Mouse (Mus musculus) neural tube, embryonic 14.5 days (tissue): ENCODE measurements around the gene Acp5. TPM values are rescaled to one million over a fixed set of nuclear protein-coding genes. Genes with fewer than 3 reads are reported as not detected.

ENCODE experiments used
- ATAC-seq: fragments of 200-750 bp; cut with Nextera tagmentation; 2 replicates; pipeline ENCODE4 v1.8.0; 2017; ENCODE audit warnings: low read depth, mild to moderate bottlenecking, moderate TSS enrichment, moderate library complexity
- H3K27ac ChIP-seq: fragments of 300-500 bp; sonication (generic); 2 replicates; pipeline ENCODE4 v1.5.1; 2014; ENCODE audit warnings: low read depth, mild to moderate bottlenecking, control low read depth, low read length, moderate library complexity, mixed read lengths
- H3K27me3 ChIP-seq: fragments of 300-500 bp; sonication (generic); 2 replicates; pipeline ENCODE4 v1.6.1; 2014; ENCODE audit warnings: low read length; ENCODE audit not compliant: control insufficient read depth, insufficient read depth
- H3K36me3 ChIP-seq: fragments of 300-500 bp; sonication (generic); 2 replicates; pipeline ENCODE4 v1.6.1; 2014; ENCODE audit warnings: low read length, mixed read lengths; ENCODE audit not compliant: control insufficient read depth, insufficient read depth
- H3K4me1 ChIP-seq: fragments of 300-500 bp; sonication (generic); 2 replicates; pipeline ENCODE4 v1.6.1; 2014; ENCODE audit warnings: low read length; ENCODE audit not compliant: control insufficient read depth, insufficient read depth
- H3K4me2 ChIP-seq: fragments of 300-500 bp; sonication (generic); 2 replicates; pipeline ENCODE4 v1.6.1; 2014; ENCODE audit warnings: mild to moderate bottlenecking, low read depth, low read length, control low read depth
- H3K4me3 ChIP-seq: fragments of 300-500 bp; sonication (generic); 2 replicates; pipeline ENCODE4 v1.5.1; 2014; ENCODE audit warnings: low read depth, low read length, control low read depth, mixed read lengths
- H3K9ac ChIP-seq: fragments of 300-500 bp; sonication (generic); replicated peaks from 2 replicates; pipeline ENCODE4 v1.6.1; 2014; ENCODE audit warnings: low read depth, mild to moderate bottlenecking, control low read depth, low read length, mixed read lengths
- H3K9me3 ChIP-seq: fragments of 300-500 bp; sonication (generic); 2 replicates; pipeline ENCODE4 v1.6.1; 2016; ENCODE audit warnings: low read length; ENCODE audit not compliant: control insufficient read depth
- WGBS: fragments of 180-500 bp; shearing (Covaris S2); extraction: QIAGEN DNeasy Blood & Tissue Kit; methylation state at CpG from one replicate; pipeline ENCODE4 v1.1.7; 2014; 5-methylcytosine and 5-hydroxymethylcytosine counted together
- polyA plus RNA-seq: library from polyadenylated mRNA; unstranded; fragments of >200 nt; fragmentation: Nextera tagmentation; extraction: Ambion mirVana; gene quantifications from 2 replicates; pipeline ENCODE4 v1.2.1, GENCODE M21; 2014

The Acp5 gene
- polyA plus RNA-seq, 1 experiment from 2014 or later: 0.40 TPM

DNA sequence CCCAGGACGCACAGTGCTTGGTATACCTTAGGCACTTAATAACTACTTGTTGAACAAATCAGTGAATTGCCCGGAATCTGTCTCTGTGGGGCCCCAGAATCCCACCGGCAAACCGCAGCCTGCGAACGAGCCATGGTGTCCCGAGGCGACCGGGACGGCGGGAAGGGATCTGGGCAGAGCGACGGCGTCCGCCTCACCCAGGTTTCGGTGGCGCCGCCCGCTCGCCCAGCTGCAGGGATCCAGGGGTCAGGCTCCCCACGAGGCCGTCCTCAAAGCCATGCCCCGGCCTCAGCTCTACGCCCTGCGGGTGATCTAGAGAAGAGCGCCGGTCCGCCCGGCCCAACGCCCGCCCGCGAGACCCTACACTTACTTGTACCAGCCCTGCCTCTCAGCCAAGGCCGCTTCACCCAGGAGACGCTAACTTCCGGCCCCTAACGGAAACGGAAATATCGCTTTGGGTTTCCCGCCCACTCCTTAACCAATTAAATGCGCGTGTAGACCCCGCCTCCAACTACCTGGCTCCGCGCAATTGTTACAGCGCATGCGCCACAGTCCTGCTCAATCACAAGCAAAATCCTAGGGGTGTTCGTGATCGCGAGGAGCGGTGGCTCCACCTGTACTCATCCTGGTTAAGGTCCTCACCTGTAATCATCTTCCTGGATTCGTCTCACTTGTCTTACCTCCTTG, 18.6 kb downstream of the Acp5 start, which contains the start of gene Elof1:
Elof1 (minus strand) TSS at position 433 of the 687 bp plus-strand sequence.
- peaks cover 16% of the 10 kb centered on the region; the same call in 1 of the 2 replicates for H3K36me3 ChIP-seq
- peak within 1 kb of the TSS; percentile 81 for H3K9ac ChIP-seq
- H3K27ac ChIP-seq: peak within 1 kb of the TSS; percentile 71
- no peaks in the 10 kb centered on the region for H3K9me3 ChIP-seq
- WGBS: under 1% methylated on average over 51 of the region's 52 CpGs
- H3K27me3 ChIP-seq: no peaks in the 10 kb centered on the region
- H3K4me1 ChIP-seq: peaks cover 11% of the 10 kb centered on the region
- peak within 1 kb of the TSS; percentile 91 for H3K4me3 ChIP-seq
- peak; percentile 96 for ATAC-seq
- peak within 1 kb of the TSS; percentile 91 for H3K4me2 ChIP-seq

DNA sequence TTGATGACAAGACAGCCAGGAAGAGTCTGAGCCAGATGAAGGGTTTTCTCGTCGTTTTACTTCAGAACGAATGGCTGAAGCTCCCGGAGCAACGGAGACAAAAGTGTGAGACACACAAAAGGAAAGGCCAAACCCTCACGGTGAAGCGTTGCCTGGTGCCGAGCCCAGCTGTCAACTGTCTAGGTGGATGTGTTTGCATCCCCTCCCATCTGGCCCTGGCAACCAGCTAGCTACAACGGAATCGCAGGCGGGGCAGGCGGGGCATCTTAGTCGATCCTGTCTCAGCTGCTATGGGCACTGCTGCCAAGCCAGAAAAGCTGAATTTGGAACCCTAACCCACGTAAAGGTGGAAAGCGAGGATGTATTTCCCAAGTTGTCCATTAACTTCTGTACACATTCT, 19.4 kb downstream of the Acp5 start:
- Histone ChIP-seq H3K4me1 (peaks cover 11% of the 10 kb centered on the region), H3K9me3 (no peaks in the 10 kb centered on the region), H3K27me3 (no peaks in the 10 kb centered on the region), H3K9ac (peak overlapping the region; percentile 81), H3K36me3 (peaks cover 20% of the 10 kb centered on the region; the same call in 1 of the 2 replicates), H3K4me3 (peak overlapping the region; percentile 91), H3K4me2 (peak overlapping the region; percentile 91), H3K27ac (no peak overlapping the region)
- 16% methylated on average over 15 of the region's 15 CpGs for WGBS
- ATAC-seq: no peak

DNA sequence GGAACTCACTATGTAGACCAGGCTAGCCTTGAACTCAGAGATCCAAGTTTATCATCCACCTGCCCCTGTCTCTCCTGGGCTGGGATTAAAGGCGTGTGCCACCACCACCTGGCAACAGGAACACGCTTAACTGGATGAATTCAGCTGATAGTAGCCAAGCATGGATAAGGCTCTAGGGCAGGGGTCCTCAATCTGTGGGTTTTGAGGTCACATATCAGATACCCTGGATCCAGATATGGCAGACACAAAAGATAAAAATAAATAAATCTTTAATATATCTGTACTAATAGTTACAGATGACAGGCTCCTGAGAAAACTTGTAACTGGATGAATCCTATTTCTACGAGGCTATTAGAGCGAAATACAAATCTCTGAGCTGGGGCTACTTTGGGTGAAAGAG, 19.9 kb downstream of the Acp5 start:
- no peak for ATAC-seq
- Histone ChIP-seq H3K9me3 (no peaks in the 10 kb centered on the region), H3K4me1 (peaks cover 11% of the 10 kb centered on the region), H3K27ac (no peak overlapping the region), H3K4me2 (peak overlapping the region; percentile 91), H3K27me3 (no peaks in the 10 kb centered on the region), H3K4me3 (peak overlapping the region; percentile 91), H3K9ac (peak overlapping the region; percentile 81; the same call in 1 of the 2 replicates), H3K36me3 (peaks cover 20% of the 10 kb centered on the region; the same call in 1 of the 2 replicates)
- WGBS: 83% methylated on average over 4 of the region's 4 CpGs

DNA sequence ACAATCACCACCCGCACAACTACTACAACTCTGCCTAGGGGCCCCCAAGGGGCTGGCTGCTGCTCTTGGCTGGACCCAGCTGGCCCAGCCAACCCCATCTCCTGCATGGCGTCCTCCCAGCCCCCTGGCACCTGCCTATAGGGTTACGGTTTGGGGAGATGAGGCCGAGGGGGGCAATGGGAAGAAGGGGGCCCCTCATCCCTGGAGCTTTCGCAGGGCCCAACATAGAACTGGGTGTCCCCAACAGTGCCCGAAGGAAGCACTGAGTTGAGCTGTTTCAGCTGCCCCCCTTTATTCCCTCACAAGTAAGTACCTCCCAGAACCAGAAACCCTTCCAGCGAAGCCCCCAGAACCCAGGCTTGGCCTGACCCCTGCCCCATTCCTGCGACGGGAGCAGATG, 27.3 kb downstream of the Acp5 start:
- ATAC-seq: peak; percentile 21; the same call in 1 of the 2 replicates
- no peak overlapping the region for H3K4me2 ChIP-seq
- H3K4me1 ChIP-seq: no peaks in the 10 kb centered on the region
- H3K9ac ChIP-seq: no peak overlapping the region
- H3K9me3 ChIP-seq: no peaks in the 10 kb centered on the region
- peaks cover 22% of the 10 kb centered on the region for H3K36me3 ChIP-seq
- 84% methylated on average over 9 of the region's 9 CpGs for WGBS
- no peaks in the 10 kb centered on the region for H3K27me3 ChIP-seq
- H3K4me3 ChIP-seq: no peak overlapping the region
- no peak overlapping the region for H3K27ac ChIP-seq

DNA sequence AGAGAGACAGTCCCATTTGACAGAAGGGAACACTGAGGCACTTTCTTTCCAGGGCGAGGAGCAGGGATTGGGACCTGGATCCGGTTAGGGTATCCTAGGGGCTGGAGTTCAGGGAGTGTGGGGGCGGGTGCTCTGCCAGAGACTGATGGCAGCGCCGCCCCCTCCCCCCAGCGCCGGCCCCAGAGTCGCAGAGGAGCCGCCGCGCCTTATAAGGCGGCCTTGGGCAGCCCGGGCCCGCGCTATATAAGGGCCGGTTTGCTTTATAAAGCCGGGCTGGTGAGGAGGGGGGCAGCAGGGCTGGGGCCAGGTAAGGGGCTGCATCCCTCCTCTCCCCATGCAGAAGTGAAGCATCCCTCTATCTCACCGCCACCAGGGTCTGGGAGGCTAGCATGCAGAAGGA, 35.6 kb downstream of the Acp5 start:
- Histone ChIP-seq H3K27ac (no peak overlapping the region), H3K4me1 (no peaks in the 10 kb centered on the region), H3K9me3 (no peaks in the 10 kb centered on the region), H3K36me3 (no peaks in the 10 kb centered on the region), H3K9ac (no peak overlapping the region), H3K27me3 (peaks cover 20% of the 10 kb centered on the region), H3K4me3 (no peak overlapping the region), H3K4me2 (no peak overlapping the region)
- 9% methylated on average over 17 of the region's 18 CpGs for WGBS
- no peak for ATAC-seq

DNA sequence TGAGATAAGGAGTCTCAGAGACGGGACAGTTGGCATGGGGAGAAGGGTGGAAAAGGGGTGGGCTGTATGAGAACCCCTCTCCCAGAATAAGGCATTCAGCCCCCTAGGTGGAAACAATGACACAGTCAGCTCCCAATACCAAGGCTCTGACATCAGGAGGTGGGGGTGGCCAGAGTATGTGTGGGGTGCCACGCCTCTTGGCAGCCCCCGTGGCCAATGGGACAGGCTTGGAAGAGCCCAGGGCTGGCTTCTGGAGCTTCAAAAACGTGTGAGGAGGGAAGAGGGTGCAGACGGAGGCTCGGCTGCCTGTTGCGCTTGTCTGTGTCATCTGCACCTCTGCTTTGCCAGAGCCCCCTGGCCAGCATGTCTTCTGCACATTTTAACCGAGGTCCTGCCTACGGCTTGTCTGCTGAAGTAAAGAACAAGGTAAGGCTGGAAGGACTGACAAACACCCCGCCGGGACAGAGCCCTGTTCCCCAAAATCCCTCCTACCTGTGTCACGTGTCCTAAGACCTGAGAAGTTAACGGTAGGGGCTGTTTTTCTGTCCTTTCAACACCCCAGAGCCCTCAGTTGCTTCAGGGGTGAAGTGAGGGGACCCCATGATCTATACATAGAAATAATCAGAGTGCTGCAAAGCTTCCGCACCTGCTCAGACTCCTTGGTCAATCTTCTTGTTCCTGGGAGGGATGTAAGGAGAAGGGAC, 36.4 kb downstream of the Acp5 start, which contains the start of gene Cnn1:
Cnn1 (plus strand) TSS at position 224 of the 704 bp plus-strand sequence.
- no peak within 1 kb of the TSS for H3K4me2 ChIP-seq
- 12% methylated on average over 14 of the region's 14 CpGs for WGBS
- H3K36me3 ChIP-seq: no peaks in the 10 kb centered on the region
- no peaks in the 10 kb centered on the region for H3K4me1 ChIP-seq
- H3K27ac ChIP-seq: no peak within 1 kb of the TSS
- H3K27me3 ChIP-seq: peaks cover 20% of the 10 kb centered on the region
- H3K9me3 ChIP-seq: no peaks in the 10 kb centered on the region
- H3K9ac ChIP-seq: no peak within 1 kb of the TSS
- no peak for ATAC-seq
- H3K4me3 ChIP-seq: no peak within 1 kb of the TSS

DNA sequence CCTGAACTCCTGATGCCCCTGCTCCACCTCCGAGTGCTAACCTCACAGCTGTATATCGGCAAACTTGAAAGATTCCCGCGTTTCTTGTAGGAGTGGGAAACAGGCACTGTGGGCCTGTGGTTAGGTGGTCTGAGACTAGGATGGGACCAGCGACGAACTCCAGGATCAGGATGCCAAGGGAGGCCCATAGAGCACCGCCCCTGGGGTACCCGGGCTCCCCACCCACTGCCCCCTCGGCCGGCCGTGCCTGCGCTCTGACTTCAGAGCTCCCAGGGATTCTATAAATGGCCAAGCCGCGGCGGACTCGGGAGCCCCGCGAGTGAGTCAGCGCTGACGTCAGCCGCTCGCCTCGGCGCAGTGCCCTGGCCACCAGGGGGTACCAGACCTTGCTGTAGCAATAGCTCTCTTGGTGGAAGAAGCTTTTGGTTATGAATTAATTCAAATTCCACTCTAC, 39.6 kb downstream of the Acp5 start:
- Histone ChIP-seq H3K36me3 (no peaks in the 10 kb centered on the region), H3K4me2 (peak overlapping the region; percentile 48), H3K27me3 (peaks cover 16% of the 10 kb centered on the region), H3K4me1 (no peaks in the 10 kb centered on the region), H3K4me3 (peak overlapping the region; percentile 22), H3K9ac (peak overlapping the region; percentile 52), H3K9me3 (no peaks in the 10 kb centered on the region), H3K27ac (no peak overlapping the region)
- peak; percentile 60; the same call in 1 of the 2 replicates for ATAC-seq
- WGBS: 4% methylated on average over 24 of the region's 24 CpGs

DNA sequence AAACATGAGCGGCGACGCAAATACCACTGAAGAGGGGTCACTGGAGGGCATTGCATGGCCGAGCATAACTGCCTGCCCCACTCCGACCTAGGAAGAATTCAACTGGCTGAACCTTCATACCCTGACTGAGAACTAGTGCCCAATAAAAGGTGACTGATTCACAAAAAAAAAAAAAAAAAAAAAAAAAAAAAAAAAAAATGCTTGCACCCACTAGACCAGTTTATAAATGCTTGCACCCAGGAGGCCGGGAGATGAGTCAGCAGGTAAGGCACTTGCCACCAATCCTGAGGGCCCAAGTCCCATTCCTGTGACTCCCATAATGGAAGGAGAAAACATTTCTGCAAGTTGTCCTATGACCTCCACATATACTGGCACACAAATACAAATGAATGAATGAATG, 42.8 kb downstream of the Acp5 start:
- Histone ChIP-seq H3K4me1 (no peaks in the 10 kb centered on the region), H3K9me3 (no peaks in the 10 kb centered on the region), H3K4me3 (no peak overlapping the region), H3K27me3 (peaks cover 1% of the 10 kb centered on the region; the same call in 1 of the 2 replicates), H3K9ac (no peak overlapping the region), H3K27ac (no peak overlapping the region), H3K4me2 (no peak overlapping the region), H3K36me3 (no peaks in the 10 kb centered on the region)
- WGBS: 94% methylated on average over 6 of the region's 6 CpGs
- ATAC-seq: no peak

DNA sequence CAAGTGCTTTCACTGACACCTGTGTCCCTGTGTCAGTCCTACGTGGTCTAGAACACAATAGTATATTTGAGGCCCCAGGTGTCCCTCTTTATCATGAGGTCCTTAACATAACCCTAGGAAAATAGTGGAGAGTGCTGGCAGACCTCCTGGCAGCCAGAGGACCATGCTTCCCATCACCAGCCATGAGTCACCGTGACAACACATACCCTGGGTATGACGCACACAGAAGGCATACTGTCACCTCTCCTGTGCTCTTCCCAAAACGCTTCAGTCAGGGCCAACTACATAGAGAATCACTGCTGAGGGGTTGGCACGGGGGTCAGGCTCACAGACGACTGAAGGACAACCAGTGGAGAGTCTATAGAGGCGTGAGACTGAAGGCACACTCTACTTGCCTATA, 45.5 kb downstream of the Acp5 start:
- peaks cover 6% of the 10 kb centered on the region for H3K4me1 ChIP-seq
- H3K36me3 ChIP-seq: no peaks in the 10 kb centered on the region
- no peaks in the 10 kb centered on the region for H3K27me3 ChIP-seq
- no peak overlapping the region for H3K9ac ChIP-seq
- ATAC-seq: no peak
- H3K9me3 ChIP-seq: no peaks in the 10 kb centered on the region
- 93% methylated on average over 7 of the region's 7 CpGs for WGBS
- H3K4me2 ChIP-seq: no peak overlapping the region
- H3K4me3 ChIP-seq: no peak overlapping the region
- no peak overlapping the region for H3K27ac ChIP-seq
